Mouse (Mus musculus) embryo, embryonic 9.5 days (tissue): ENCODE measurements at regions not wholly inside any gene's neighbourhood (a gene's known extent, or its start where the extent isn't known, plus 50 kb on each side); places are given as distances from the start of the nearest gene placed in this dataset.

Experiments
- DNase-seq: peaks from one replicate; pipeline ENCODE4 v3.0.0-alpha.2; 2017; ENCODE audit errors: extremely low spot score

DNA sequence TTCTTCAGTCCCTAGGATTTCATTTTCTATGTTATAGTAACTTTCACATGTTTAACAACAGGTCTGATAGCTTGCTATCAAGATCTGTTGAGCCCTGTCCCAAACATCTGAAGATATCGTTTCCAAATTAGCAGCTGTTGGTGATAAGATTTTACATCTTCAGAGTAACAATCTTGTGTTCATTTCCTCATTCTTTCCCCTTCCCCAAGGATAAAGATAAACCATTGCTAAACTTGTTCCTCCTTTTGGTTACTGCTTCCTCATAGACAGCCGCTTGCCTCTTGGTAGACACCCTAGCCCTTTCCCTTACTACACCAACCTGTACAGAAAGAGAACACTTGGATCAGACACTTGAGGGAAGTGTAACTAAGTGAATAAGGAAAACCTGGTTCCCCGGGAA, 58.6 kb downstream of the Kcnrg start:
- no peak for DNase-seq

DNA sequence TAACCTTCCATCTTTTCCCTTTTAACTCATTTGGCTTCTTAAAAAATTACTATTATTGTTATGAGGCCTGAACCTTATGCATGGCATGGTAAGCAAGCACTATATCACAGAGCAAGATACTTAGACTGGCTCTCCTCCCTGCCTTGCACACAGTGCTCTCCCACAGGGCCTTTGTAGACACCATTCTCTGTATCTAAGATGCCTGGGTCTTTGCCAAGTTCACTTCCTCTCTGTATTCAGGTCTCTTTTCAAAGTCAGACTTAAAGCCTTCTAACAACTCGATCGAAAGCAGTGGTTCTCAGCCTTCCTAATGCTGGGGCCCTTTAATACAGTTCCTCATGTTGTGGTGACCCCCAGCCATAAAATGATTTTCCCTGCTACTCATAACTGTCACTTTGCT, 65.9 kb downstream of the Kcnrg start:
- DNase-seq, result no peak

GRCm38 (mm10) chr14:61678107-61678506, 70.8 kb downstream of the Kcnrg start:
- DNase-seq, result no peak

- DNase-seq, result peak; percentile 96
These were observed 73.8 kb downstream of the Kcnrg start for GRCm38 (mm10) chr14:61680818-61681707.

DNA sequence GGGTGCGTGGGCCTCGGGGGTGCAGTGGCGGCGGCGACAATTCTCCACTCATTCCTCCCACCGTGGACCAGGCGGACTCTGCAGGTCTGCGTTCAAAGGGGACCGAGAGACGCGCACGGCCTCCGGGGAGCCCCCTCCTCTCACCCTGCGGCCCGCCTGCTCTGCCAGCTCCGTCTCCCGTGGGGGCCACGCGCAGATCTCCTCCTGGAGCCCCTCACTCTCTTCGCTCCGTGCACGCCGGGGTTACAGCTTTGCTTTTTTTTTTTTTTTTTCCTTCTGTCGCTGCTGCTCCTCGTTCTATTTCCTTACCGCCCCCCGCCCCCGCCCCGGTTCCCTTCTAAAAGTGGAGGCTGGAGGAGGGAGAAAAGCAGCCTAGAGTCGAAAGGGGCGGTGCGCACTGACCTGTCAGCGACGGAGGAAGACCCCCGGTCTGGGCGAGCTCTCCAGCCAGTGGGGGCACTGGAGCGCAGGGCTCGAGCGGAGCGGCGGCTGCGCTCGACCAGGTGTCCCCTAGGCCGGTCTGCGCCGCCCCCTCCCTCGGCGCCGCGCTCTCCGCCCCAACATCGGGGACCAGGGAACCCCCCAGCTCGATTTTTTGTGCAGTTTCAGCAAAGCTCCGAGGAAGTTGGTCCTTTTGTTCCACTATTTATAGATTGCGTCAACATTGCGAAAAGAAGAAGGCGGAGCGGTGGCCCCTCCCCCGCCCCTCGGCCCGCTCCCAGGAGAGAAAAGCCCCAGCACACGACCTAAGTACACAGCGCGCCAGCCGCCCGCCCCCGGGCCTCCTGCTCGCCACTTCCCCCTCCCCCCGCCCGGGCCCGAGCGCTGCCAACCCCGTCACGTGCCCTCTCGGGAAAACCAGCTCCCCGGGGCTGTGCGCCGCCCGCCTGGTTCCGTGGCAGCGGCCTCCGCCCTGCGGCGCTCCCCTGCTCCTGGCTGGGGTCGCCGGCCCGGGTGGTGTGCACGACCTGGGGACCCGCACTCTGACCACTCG, 74.7 kb downstream of the Kcnrg start:
- peak; percentile 84 for DNase-seq

DNA sequence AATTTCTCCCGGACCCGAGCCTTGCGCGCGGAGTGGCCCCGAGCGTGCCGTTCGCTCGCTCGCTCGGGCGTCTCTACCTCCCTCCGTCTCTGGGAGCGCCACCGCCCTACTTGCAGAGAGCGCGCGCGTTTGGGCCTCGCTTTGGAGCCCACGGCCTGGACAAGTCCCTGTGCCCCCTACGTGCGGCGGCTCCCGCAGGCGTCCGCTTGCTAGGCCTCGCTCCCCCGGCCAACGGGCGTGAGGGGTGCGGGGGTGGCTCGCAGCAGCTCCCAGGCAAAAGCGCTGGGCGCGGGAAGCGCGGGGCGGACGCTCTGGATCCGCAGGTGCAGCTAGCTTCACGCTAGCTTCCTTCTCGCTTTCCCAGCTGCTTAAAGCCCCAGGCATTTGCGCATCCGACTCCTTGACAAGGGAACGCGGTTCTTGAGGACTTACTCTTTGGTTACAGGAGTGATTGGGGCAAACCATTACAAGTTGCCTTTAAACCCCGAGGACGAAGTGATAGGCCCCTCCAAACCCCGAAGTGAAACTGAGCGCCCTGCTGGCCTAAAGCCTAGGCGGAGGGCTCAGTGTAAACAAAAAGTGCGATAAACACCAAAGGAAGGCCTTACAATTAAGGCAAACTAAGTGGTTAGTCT, 75.6 kb downstream of the Kcnrg start:
- DNase-seq, result peak; percentile 75

DNA sequence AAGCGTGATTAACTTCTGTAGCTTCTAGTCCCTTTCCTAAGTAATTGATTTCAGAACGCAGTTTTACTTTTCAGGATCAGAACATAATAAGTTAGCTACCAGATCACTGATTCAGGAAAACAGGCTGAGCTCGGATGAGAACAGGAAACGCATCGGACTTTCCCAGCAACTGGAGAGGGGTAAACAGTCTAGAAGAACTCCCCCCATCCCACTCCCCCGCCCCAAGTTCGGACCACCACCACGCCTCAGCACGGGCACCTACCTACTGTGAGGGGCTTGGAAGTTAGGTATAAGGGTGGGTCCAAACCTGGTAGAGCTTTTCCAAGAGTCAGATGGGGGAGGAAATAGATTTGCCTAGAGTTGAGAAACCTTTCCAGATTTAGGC, 76.1 kb downstream of the Kcnrg start:
- no peak for DNase-seq

DNA sequence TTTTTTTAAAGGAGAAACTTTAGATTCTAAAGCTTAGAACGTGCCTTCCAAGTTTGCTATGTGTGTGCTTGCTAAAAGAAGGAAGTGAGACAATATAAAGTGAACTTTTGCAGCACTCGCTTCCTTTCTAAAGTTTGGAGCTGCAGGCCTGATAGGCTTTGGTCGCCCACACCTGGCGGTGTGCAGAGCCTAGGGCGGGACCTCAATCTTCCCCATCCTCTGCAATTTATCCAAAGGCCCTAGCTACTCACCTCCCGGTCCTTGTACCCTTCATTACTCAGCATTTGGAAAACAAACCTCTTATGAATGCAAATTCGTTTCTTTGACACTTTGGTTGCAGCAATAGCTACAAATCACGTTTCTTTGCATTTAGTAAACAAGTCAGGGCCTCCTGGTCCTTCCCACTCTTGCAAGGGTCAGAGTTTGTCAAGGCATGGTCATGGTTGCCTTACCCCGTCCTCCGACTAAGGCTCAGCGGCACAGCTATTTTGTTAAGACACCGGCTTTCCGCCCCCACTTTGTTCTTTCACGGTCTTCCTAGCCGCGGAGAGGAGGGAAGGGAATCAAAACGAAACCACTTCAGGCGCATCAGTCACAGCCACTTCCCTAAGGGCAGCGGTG, 76.6 kb downstream of the Kcnrg start:
- no peak for DNase-seq

GRCm38 (mm10) chr14:61684473-61685230, 77.4 kb downstream of the Kcnrg start:
- peak; percentile 42 for DNase-seq

GRCm38 (mm10) chr14:61685231-61685800, 78.1 kb downstream of the Kcnrg start:
- DNase-seq, result no peak

DNA sequence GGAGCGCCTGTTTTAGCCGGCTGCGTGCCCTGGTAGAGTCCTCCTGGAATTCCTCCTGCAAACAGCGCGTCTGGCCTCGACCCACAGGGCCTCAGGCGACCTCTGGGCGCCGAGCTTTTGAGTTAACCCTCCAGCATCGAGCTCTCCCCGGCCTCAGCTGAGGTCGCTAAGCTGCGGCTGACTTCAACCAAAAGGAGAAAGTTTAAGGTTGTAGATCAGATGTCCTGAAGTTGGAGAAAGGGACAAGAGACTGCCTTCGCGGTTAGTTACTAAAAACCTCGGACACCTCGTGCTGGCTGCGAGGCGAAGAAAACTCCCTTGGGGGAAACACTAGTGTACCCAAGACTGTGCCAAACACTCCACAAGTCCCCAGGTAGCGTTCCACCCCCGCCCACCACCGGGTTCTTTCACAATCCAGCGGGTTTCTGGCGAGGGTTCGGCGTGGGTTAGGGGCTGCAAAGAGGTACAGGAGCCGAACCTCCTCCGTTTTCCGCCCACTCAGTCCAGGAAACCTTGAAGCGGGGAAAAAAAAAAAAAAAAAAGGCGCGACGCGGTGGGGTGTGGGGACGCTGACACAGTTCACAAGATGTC, 78.9 kb downstream of the Kcnrg start:
- DNase-seq, result peak; percentile 71

DNA sequence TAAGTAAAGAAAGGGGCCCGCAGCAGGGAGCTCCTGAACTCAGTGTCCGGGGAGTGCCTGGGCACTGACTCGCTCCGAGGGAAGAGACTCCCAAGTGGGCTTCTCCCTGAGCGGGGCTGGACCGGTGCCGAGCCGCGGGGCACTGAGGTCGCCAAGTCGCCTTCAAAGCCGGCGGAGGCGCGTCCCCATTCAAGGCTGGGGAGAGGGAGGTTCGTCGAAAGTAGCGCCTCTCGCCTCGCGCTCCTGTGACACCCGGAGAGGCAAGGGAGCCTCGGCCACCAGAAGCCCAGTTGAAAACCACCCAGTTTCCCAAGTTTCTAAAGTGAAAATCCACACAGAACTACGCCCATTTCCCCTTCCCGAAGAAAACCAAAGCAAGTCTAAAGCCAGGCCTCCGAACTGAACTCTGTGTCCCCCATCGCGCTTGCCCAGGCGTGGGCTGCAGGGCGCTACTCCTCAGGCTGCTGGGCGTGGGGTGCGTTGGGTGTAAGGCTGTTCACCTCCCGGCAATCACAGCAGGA, 79.6 kb downstream of the Kcnrg start:
- DNase-seq, result peak; percentile 70

GRCm38 (mm10) chr14:61687346-61688012, 80.2 kb downstream of the Kcnrg start:
- peak; percentile 42 for DNase-seq

- DNase-seq, result no peak
These were observed 80.8 kb downstream of the Kcnrg start for GRCm38 (mm10) chr14:61688013-61688520.

DNA sequence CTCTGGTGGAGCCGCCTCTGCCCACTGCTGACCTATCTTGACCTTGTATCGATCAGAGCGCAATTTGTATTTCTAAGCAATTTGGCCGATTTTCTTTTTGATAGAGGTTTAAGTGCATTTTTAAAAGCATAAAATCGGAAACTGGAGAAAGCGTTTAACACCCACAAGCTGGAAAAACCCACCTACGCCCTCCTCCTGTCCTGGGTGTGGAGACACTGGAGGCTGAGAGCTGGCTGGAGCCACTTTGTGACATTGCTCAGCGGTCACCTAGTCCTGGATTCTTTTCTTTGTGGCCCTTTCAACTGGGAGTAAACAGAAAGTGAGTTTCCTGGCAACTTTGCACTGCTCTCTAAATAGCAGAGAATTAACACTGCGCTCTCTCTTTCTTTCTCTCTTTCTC, 81.4 kb downstream of the Kcnrg start:
- DNase-seq, result peak; percentile 31

- peak; percentile 59 for DNase-seq
These were observed 82.0 kb downstream of the Kcnrg start for GRCm38 (mm10) chr14:61689281-61689680.

GRCm38 (mm10) chr14:61689776-61690175, 82.5 kb downstream of the Kcnrg start:
- no peak for DNase-seq

DNA sequence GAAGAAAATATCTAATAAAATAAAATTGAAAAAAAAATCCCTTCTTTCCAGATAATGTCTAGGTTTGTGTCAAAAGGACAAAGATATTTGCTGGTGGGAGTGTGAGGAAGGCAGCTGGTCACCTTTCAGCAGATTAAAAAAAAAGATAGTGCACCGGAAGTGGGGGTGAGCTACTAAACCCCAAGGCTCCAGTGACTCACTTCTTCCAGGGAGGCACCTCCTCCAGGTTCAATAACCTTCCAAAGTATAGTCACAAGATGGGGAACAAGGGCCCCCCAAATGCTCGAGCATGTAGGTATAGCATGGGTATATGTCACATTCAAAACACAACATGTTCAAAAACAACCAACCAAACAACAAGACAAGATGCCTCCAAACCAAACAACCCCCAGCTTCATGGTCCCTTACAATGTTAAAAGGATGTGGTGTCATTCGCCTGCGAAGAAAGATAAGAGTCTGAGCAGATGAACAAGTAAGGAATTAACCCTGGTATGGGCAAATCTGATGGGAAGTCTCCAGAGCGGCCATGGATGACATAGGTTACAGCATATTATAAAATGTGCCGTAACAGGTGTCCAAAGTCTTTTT, 84.6 kb downstream of the Kcnrg start:
- no peak for DNase-seq

GRCm38 (mm10) chr14:61694796-61695195, 87.5 kb downstream of the Kcnrg start:
- DNase-seq, result no peak
